Mouse (Mus musculus) spleen, postnatal 4 days (tissue): ENCODE results near the gene Pak1.

Source experiments
- DNase-seq, 2 experiments: peaks; one replicate each; pipeline ENCODE4 v3.0.0; 2022; ENCODE audit warnings: low spot score in 2 of 2

Pak1 gene

DNA sequence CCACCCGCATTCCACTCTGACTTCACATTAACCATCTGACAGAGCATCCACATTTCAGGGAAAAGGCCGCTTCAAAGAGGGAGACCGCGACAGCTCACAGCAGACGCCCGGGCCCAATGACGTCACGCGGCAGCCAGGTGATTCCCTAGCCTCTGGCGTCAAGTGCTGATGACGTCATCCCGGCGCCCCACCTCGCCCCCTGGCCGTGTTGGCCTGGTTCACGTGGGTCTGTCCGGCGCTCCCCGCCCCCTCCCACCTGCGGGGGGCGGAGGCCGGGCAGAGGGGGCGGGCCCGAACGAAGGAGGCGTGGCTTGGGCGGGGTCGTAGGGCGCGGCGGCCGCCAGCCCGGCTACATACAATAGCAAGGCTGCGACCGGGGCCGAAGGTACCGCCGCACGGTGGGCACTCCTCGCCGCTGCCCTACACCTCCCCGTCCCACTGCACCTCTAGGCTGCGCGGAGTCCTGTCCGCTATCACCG lies at the start of gene Pak1:
Gene Pak1 (plus strand): TSS at position 352 of the 479 bp plus-strand sequence.
- DNase-seq = peak; percentile 57 to 81

DNA sequence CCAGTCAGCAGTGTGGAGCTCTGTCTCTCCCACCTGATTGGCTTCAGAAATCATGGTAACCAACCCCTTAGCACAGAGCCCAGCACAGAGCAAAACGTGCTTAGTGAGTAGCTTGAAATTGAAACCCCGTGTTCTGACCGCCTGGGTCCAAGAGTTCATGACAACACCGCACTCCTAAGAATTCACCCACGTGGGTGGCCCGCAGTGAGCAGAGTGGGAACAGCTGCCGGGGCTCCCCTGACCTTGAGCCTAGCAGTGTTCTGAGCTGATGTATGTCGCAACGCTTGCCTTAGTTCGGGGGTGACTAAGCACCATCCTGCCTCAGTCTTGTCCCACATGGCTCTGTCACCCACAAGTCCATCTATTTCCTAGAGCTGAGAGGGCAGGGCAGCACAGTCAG lies 47.4 kb upstream of the Pak1 start:
- DNase-seq = no peak

DNA sequence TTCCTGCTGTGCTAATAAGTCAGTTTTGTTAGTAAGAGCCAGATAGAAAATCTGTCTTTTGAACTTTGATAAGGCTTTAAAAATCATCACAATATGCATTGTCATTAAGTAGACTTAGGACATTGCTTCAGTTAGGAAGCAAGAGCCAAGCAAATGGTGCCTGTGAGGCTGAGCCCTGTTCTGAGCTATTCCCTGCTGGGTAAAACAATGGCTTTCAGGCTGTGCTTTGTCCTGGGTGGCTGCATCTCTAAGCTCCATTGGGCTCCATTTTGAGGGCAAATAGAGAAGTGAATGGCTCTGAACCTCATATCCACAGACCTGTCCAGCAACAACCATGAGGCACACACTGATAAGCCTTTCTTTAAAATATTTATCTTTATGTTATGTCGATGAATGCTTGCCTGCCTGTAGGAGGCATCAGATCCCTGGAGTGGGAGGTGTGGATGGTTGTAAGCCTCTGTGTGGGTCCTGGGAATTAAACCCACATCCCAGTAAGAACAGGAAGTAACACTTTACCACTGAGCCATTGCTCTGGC lies 46.5 kb upstream of the Pak1 start:
- DNase-seq = no peak

DNA sequence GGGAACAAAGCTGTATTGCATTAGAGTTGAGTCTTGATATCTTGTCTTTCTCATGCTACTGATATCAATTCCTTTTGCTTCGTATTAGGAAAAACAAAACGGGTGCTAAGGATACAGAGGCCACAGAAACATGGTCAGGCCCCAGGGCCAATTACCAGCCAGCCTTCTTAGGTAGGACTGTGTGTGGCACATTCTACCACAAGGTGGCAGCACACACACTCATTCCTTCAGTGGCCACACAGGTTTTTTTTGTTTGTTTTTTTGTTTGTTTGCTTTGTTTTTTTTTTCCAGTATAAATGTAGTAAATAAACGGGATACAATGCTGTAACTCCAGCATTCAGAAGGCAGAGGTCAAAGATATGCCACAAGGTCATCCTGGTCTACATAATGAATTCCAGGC lies 43.0 kb upstream of the Pak1 start:
- peak; percentile 48 to 82 for DNase-seq

DNA sequence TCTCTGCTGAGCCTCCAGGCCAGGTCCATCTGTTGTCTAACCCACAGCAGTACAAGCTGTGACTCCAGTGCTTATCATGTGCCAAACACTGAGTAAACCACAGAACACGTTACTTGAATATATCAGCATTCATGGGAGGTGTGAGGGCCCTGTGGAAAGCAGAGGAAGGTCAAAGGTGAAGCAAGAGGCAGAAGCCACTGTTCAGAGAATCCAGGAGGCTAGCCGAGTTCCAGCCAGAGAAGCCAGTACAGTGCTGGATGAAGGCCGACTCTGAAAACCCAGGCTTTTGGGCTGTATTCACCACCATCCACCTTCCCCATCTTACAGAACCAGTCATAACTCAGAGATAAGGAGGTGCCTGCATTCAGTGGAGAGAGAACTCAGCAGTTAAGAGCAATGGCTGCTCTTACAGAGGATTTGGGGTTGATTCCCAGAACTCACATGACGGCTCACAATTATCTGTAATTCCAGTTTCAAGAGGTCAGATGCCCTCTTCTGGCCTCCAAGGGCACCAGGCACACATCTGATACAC lies 41.1 kb upstream of the Pak1 start:
- DNase-seq = no peak

DNA sequence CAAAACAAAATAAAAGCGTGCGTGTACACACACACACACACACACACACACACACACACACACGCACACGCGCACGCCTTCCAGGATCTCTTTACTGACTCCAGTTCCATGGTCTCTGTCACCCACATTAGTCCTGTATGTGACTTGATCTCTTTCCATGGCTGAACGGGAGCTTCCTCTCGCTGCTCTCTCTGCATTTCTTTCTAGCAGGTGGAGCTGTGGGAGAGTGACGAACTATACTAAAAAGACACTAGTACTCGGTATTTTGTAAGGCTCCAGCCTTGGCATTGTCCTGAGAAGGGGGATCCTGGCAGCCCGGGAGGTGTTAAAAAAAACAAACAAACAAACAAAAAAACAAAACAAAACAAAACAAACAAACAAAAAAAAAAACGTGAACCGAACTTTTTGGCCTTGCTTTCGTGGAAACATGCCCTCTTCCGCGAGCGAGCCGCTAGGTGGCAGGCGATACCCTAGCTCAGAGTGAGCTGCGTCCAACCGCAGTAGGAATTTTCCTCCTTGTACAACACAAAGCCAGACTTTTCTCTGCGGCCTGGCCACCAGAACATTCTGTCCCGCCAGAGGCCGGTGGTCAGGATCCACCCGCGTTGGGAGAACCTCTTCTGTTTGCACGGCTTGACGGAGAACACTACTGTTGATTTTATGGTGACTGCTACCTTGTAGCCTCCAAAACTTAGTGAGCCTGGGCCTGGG lies 40.4 kb upstream of the Pak1 start:
- peak; percentile 79 to 89 for DNase-seq

DNA sequence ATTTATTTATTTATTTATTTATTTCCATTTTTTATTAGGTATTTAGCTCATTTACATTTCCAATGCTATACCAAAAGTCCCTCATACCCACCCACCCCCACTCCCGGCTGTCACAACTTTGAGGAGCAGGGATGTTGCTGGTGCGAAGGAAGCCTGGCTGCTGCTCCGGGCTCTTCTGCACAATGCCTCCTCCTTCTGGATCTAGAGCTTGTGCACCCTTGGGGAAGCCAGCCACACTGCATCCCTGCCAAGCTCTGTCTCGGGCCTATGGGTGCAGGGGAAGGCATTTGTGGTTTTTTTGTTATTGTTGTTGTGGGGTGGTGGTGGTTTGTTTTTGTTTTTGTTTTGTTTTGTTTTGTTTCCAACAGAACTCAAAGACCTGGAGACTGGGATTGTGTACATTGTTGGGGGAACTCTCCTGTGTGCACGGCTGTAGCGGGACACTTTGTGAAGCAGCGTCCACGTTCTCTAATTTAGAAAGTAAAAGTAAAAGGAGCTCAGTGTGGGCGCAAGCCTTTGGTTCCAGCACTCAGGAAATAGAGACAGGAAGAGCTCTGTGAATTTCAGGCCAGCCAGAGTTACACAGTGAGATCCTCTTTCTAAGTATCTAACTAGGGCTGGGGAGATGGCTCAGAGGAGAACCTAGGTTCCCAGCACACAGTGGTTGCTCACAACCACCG lies 39.7 kb upstream of the Pak1 start:
- DNase-seq = no peak

DNA sequence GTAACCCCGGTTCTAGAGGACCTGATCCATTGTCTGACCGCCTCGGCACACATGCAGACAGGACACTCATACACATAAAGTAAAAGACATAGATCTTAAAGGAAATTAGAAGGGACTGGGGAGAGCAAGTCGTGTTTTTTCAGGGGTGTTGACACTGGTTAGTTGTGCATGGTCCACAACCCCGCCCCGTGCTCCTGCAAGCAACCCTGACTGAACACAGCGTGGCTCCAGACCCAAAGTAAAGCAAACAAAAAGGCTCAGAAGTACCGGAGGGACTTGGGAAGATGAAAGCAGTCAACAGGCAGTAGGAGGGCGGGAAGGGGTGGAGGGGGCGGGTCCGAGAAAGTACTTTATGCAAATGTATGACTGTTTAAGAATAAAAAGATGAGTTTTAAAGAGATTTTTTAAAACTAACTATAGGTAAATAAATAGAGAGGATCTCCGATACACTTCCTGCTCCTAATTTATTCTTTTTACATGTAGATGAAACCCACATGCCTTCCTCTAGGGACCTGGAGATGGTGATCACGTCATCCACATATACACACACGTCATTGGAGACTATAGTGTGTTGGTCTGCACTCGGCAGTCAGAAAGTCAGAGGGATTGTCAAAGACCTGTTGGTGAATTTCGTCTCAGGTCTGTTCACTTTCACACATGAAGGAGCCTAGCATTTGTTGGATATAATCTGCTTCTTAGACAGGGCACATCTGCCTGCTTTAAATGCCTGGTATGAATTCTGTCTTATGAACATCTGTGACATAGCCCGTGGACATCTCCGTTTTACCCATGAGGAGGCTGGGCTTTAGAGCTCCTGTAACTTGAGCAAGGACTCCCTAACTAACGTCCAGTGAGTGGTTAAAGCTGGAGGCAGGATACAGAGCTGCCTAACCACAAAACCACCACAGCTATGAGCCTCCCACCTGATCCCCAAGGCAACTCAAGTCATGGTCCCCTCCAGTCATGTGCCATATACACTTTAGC lies 38.8 kb upstream of the Pak1 start:
- DNase-seq = no peak

DNA sequence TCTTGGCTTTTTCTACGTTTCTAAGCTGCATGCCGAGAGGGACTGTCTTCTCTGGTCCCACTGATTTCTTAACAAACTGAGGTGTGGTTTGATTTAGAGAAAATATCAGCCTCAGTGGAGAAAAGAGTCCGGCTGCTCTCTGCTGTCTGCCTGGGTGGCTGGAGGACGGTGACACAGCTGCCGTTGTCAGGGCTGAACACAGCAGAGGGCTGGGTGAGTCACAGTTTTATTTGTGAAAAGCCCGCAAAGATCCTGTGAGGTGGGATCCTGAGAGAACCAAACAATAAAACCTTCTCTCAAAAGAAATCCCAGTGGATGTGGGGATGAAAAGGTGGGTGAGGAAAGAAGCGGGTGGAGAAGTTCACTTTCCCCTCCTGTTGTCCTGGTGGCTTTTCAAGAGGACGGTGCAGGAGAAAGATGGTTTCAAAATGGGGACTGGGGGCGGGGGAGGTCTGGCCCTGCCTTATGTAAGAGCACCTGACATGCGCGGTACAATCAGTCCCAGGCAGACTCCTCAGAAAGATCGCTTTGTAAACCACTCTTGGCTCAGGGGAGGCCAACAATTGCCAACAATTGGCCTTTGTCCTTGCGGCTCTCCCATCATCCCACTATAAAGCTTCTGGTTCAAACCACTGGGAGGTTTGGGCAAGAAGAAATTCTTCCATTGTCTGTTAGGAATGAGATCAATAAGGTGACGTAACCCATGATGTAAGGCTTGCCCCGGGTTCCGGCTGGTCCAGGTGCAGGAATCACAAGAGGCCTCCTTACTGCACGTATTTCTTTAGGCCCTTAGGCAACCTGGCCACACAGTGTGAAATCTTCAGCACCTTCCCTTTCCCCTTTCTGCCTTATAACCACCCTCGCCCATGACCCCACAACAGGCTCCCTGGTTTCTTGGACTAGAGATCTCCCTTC lies 31.1 kb upstream of the Pak1 start:
- peak in 1 of 2 experiments; percentile 61 for DNase-seq

DNA sequence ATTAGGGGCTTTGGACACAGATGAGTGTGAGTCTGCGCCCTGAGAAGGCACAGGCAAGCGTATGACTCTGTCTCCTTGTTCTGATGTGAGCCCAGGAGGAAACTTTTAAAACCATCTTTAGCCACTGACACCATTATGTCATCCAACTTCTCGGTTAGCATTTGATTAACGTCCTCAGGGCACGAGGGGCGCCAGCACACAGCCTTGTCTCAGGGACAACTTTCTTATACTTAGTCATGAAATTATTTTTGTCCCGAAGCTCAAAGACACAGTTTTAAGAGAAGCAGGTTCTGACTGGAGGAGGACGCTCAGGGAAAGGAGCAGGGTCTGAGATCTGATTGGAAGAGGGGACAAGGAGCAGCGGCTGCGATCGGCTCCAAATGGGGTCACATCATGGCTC lies 23.8 kb upstream of the Pak1 start:
- DNase-seq = no peak

DNA sequence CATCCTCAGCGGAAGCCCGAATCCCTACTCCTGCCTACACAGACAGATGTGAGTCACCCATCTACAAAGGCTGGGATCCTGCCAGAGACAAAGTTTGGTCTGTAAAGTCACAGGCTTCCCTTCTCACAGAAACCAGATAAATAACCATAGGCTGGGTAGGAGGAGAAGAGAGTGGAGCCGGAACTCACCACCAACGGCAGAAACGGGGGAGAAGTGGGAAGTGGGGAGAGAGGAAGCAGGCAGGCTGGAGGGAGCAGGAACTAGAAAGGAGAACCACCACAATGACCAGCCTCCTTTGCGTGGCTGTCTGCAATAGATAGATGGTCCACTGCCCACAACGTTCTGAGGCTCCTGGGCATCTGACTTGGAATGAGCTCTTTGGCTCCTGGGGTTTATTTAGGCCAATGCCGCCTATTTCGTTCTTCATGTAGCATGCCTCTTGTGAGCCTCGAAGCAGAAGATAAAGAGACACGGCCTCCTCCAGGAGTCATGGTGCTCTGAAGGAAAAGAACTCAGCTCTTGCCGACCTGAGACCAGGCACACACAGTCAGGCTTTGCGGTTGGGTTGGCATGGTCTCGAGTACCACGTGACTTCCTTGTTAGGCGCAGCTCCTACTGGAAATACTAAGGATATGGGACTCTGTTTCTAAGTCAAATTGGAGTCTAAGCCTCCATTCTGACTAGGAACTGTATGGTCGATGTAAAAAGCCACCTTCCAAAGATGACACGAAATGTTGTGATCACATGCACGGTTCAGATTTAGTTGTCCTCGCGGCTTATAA lies 23.0 kb upstream of the Pak1 start:
- no peak for DNase-seq

DNA sequence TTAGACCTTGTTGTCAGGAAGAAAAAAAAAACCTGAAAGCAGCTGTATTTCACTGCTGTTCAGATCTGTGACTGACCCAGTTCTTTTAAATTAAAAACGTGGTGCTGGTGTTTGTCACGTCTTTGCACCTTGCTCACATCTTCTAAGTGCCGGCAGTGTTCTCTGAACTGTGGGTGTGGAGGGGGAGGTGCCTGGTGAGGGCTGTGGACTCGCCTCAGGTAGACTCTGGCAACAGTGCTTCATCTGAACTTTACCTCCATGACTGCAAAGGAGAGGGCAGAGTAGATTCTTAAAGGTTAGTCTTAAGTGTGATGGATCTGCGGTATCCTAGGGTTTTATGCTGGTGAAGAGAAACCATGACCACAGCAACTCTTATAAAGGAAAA lies 22.4 kb upstream of the Pak1 start:
- DNase-seq = no peak

DNA sequence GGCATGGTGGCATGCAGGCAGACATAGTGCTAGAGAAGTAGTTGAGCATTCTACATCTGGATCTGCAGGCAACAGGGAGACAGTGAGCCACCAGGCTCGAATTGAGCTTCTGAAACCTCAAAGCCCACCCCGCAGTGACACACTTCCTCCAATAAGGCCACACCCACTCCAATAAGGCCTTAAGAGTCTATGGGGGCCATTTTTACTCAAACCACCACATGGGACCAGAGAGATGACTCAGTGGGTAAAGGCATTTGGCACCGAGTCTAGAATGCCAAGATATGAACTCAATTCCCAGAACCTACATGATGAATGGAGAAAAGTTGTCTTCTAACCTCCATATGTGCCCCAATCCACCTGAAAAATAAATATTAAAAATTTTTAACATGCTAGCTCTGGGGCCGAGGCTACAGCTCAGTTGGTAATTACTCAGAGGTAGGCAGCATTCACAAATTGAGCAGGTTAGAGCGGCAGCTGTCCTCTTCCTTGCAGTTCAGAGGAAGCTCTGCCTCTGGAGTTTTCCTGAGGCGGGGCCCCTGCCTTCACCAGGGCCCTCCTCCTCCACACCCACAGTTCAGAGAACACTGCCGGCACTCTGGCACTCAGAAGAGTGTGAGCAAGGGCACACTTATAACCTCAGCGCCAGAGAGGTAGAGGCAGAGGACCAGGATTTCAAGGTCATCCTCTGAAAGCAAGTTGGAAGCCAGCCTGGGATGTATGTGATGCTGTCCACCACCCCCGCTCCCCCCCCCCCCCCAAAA lies 21.8 kb upstream of the Pak1 start:
- DNase-seq = no peak

DNA sequence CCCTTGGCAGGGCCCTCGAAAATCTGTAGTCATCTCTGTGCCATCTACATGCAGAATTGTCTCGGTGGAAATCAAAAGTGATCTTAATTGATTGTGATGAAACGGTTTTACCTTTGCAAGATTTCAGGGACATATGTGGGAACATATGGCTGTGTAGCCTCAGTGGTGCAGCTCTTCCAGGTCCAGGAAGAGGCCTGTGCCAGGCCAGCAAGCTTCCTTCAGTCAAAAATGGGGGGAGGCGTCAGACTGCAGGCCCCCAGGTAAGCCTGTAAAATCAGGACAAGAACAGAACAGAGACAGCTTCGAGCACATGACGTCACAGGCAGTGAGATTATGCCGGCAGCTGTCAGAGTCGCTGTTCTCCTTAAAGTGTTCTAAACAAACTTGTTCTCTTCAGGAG lies 20.5 kb upstream of the Pak1 start:
- DNase-seq = no peak

DNA sequence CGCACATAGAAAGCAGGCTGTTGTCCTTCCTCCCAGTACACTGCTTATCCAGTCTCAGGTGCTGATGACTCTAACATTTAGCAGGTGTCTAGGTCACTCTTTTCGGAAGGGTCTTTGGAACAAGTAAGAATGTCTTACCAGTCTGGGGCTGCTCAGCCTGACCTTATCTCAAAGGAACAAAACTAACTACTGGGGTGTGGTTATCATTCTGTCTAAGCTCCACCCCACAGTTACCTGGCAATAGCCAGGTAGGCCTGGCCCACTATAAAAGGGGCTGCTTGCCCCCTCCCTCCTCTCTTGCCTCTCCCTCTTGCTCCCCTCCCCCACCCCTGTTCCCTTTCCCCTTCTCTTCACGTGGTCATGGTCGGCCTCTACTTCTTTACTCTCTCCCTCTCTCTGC lies 19.3 kb upstream of the Pak1 start:
- DNase-seq = no peak

DNA sequence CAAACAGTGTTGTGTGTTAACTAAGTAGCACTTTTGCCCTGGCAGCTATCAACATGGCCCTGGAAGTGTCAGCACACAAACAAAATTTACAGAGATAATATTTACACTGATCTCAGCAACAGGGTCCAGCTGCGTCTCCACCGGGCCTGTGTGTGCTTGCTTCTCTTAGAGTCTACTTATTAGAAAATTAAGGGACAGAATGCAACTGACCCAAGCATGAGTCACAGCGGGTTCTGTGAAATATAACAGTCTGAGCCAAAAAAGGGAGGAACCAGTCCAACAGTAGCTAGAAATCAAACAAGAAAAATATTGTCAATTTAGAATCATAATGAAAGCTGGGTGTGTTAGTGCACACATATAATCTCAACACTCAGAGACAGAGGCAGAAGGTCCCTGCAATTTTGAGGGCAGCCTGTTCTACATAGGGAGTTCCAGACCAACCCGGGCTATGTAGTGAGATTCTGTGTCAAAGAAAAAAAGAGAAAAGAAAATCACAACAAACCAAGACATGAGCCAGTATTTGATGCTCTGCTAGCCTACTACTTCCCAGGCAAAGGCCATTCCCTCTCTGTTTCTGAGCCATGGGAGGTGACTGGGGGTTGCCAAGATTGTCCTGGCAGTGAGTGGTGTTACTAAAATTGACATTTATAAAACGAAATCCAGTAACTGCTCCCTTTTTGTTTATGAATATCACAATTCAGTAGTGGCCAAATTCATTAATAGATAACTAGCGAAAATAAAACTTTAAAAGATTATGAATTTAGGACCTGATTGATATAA lies 17.3 kb upstream of the Pak1 start:
- no peak for DNase-seq

DNA sequence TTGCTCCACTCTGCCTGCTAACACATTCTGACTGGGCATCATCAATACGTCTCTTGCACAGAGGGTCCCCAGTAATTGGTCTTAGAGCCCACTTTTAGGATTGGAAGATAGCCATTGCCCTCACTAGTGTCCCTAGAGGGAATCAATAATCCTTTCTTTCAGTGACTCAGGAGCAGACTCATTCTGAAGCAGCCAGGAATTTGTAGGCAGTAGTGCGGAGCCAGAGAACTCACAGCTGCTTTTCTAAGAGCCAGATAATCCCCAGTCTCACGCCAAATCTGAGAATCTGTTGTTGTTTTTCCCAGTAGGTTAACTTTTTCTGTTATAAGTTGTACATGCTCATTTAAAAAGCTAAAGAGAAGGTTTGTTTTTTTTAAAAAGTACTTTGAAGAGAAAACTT lies 13.0 kb upstream of the Pak1 start:
- no peak for DNase-seq

DNA sequence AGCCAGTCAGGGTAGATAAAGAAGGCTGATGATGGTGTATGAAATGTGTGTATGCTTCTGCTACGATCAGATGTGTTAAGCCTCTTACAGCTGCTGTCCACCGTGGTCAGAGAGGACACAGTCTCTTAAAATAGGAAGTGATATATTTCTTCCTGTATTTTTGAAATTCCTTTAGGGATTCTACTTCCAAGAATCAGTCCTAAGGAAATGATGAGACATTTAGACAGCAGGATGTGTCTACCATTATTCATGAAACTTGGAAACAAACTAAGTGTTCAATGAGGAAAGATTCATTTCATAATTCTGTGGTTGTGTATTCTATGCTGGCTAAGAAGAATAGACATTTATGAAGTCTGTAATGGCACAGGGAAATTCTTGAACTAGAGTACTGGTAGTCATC lies 12.4 kb upstream of the Pak1 start:
- no peak for DNase-seq
